ENCODE assay signal across 13 mouse cellular contexts in genomic region chr9:123490930-123491329, GRCm38 (mm10). TPM values are rescaled to one million over a fixed set of nuclear protein-coding genes. Genes with fewer than 3 reads are reported as not detected.
DNase-seq lines count a peak whose midpoint lies in the region; ATAC-seq and TF ChIP-seq lines count a peak whose summit lies in the region.
"Had no signal": no experiment of that assay in that cellular context is flagged by ENCODE, and none has a peak within 500 bp of the region (broad histone marks: within the 10 kb centered on the region; RNA-seq: fewer than 3 reads in every experiment).

No protein-coding gene starts in this region.

- H3K27ac ChIP-seq in stomach, embryonic 15.5 days, result peak overlapping the region; percentile 48; the same call in 1 of the 2 replicates
- no peak overlapping the region for H3K27ac ChIP-seq in forebrain, postnatal 0 days (ENCODE audit: low read depth, low read length)
- H3K27ac ChIP-seq: hindbrain, embryonic 14.5 days; liver, embryonic 14.5 days had no signal

- DNase-seq in heart, adult 11 months, result peak; percentile 98
- no peak for DNase-seq in heart, postnatal 36 days
- peak; percentile 34 for DNase-seq in lung, postnatal 10 days
- DNase-seq in lung, postnatal 25 days (ENCODE audit: low spot score), result no peak
- DNase-seq in heart, postnatal 10 days, result peak; percentile 66 to 68
- no peak for DNase-seq in forebrain, postnatal 0 days
- no peak for DNase-seq in spleen, adult 18-20 months
- DNase-seq: adrenal gland, adult 8-10 months; kidney, postnatal 4 days had no signal

- 0 out of 2 replicates have a peak, but pooled peaks have one; percentile 18 for ATAC-seq in stomach, embryonic 15.5 days (ENCODE audit: insufficient read depth, low FRiP score, low read depth)
- ATAC-seq in forebrain, postnatal 0 days, result no peak
- ATAC-seq: forebrain, embryonic 14.5 days had no signal

- H3K9ac ChIP-seq in stomach, embryonic 15.5 days, result no peak overlapping the region
- H3K9ac ChIP-seq in forebrain, postnatal 0 days, result no peak overlapping the region
- H3K9ac ChIP-seq: hindbrain, embryonic 14.5 days; liver, embryonic 14.5 days had no signal

- TF ChIP-seq CTCF in forebrain, postnatal 0 days (IDR thresholded peaks at IDR 0.05; ENCODE audit: low read depth), result no peak

- H3K4me3 ChIP-seq in stomach, embryonic 15.5 days (replicated peaks), result no peak overlapping the region
- no peak overlapping the region for H3K4me3 ChIP-seq in forebrain, postnatal 0 days (ENCODE audit: low read depth, low read length)

- intact Hi-C loops in heart, postnatal 36 days (cut with DNase I), result no loop called here
- intact Hi-C loops in heart, postnatal 10 days (cut with DNase I), result no loop called here

- H3K27me3 ChIP-seq in stomach, embryonic 15.5 days (replicated peaks), result no peaks in the 10 kb centered on the region
- no peaks in the 10 kb centered on the region for H3K27me3 ChIP-seq in forebrain, postnatal 0 days (ENCODE audit: insufficient read depth, low read length)

- no peaks in the 10 kb centered on the region for H3K36me3 ChIP-seq in stomach, embryonic 15.5 days
- H3K36me3 ChIP-seq in forebrain, postnatal 0 days (ENCODE audit: insufficient read depth), result no peaks in the 10 kb centered on the region

- no peak overlapping the region for H3K4me2 ChIP-seq in stomach, embryonic 15.5 days
- H3K4me2 ChIP-seq in forebrain, postnatal 0 days (ENCODE audit: low read depth), result no peak overlapping the region
- H3K4me2 ChIP-seq: hindbrain, embryonic 14.5 days had no signal

- no peaks in the 10 kb centered on the region for H3K9me3 ChIP-seq in stomach, embryonic 15.5 days
- H3K9me3 ChIP-seq in forebrain, postnatal 0 days (ENCODE audit: low read length), result no peaks in the 10 kb centered on the region

- peaks cover 48% of the 10 kb centered on the region for H3K4me1 ChIP-seq in stomach, embryonic 15.5 days
- H3K4me1 ChIP-seq in forebrain, postnatal 0 days (ENCODE audit: insufficient read depth), result no peaks in the 10 kb centered on the region

- WGBS in stomach, embryonic 15.5 days, result 56% methylated on average over 5 of the region's 5 CpGs
- 70% methylated on average over 5 of the region's 5 CpGs for WGBS in forebrain, postnatal 0 days

RNA-seq across cellular contexts. Expression of gene Limd1, which starts 12.4 kb away (rescaled TPM):
- total RNA-seq in heart, postnatal 36 days (2021), result 10 to 100 TPM; 43.2 to 43.3 TPM
- total RNA-seq in heart, postnatal 10 days (2021), result 10 to 100 TPM; 49.6 to 53.5 TPM
- 46.1 and 49.9 TPM in 2 replicates for polyA plus RNA-seq in stomach, embryonic 15.5 days (2015; fragmentation: Nextera tagmentation; extraction: Ambion mirVana)
- 16.3 and 23.8 TPM in 2 replicates for total RNA-seq in forebrain, postnatal 0 days (2014; rRNA removed)
- polyA plus RNA-seq in forebrain, postnatal 0 days (2015; fragmentation: Nextera tagmentation; extraction: Ambion mirVana), result 8.8 and 9.1 TPM in 2 replicates

RNA-seq across cellular contexts. Expression of gene Sacm1l, which starts 38.6 kb away (rescaled TPM):
- 10 to 100 TPM; 32.2 to 32.9 TPM for total RNA-seq in heart, postnatal 36 days (2021)
- total RNA-seq in heart, postnatal 10 days (2021), result 10 to 100 TPM; 43.5 to 45.3 TPM
- 52.3 and 56.5 TPM in 2 replicates for polyA plus RNA-seq in stomach, embryonic 15.5 days (2015; fragmentation: Nextera tagmentation; extraction: Ambion mirVana)
- total RNA-seq in forebrain, postnatal 0 days (2014; rRNA removed), result 38.9 and 45.1 TPM in 2 replicates
- 25.1 and 33.1 TPM in 2 replicates for polyA plus RNA-seq in forebrain, postnatal 0 days (2015; fragmentation: Nextera tagmentation; extraction: Ambion mirVana)

Comparison
In these comparisons a context has a peak if more than half of its experiments do, and no peak if none do; other contexts are left out.
1. DNase-seq: peak in heart, adult 11 months (single experiment), lung, postnatal 10 days (single experiment) and heart, postnatal 10 days (2 of 2); none in heart, postnatal 36 days (0 of 2), lung, postnatal 25 days (single experiment), forebrain, postnatal 0 days (single experiment) and spleen, adult 18-20 months (0 of 2).